Mouse (Mus musculus) bone marrow, adult 2 months (tissue): ENCODE results near the gene Klk8. TPM values are rescaled to one million over a fixed set of nuclear protein-coding genes. Genes with fewer than 3 reads are reported as not detected.

Source experiments
- H3K27ac ChIP-seq: fragments of 200-500 bp; 2 replicates; pipeline ENCODE4 v1.5.1; 2012; ENCODE audit warnings: low read depth, mild to moderate bottlenecking, control low read depth, inconsistent platforms, low read length; ENCODE audit not compliant: control insufficient read depth, poor library complexity, insufficient read depth
- H3K4me1 ChIP-seq: fragments of 200-500 bp; 2 replicates; pipeline ENCODE4 v1.6.1; 2011; ENCODE audit warnings: low read length; ENCODE audit not compliant: control insufficient read depth, insufficient read depth
- H3K4me3 ChIP-seq: fragments of 200-500 bp; replicated peaks from 2 replicates; pipeline ENCODE3; 2011; ENCODE audit warnings: mild to moderate bottlenecking, low read depth, low read length, control low read depth; ENCODE audit not compliant: control insufficient read depth
- CTCF ChIP-seq: fragments of 200-500 bp; IDR thresholded peaks from 2 replicates; pipeline ENCODE4 v1.5.1; 2011; ENCODE audit warnings: low read length, control low read depth; ENCODE audit not compliant: control insufficient read depth, insufficient read depth
- POLR2A ChIP-seq: fragments of 200-500 bp; IDR thresholded peaks from 2 replicates; pipeline ENCODE4 v1.6.1; 2011; ENCODE audit warnings: low read depth, mild to moderate bottlenecking, control low read depth, low read length, borderline replicate concordance; ENCODE audit not compliant: control insufficient read depth
- WGBS: fragments of 180-500 bp; shearing (Covaris S2); methylation state at CpG from one replicate; pipeline ENCODE4 v1.1.7; 2018; 5-methylcytosine and 5-hydroxymethylcytosine counted together
- polyA plus RNA-seq: library from polyadenylated mRNA; stranded (reverse); fragments of >200 nt; gene quantifications from 2 replicates; pipeline ENCODE4 v1.2.4, GENCODE M21; 2011; ENCODE audit warnings: low replicate concordance; ENCODE audit not compliant: missing spikeins, insufficient read depth, insufficient read length

The Klk8 gene
- polyA plus RNA-seq, 1 experiment = 2.3 TPM

- TF ChIP-seq POLR2A = no peak
- peak; percentile 69 for TF ChIP-seq CTCF
- H3K4me1 ChIP-seq = no peaks in the 10 kb centered on the region
- no peak overlapping the region; the same call in 1 of the 2 replicates for H3K27ac ChIP-seq
- H3K4me3 ChIP-seq = no peak overlapping the region
- WGBS = 8% methylated on average over 36 of the region's 36 CpGs
These were observed 14.8 kb upstream of the Klk8 start for GRCm38 (mm10) chr7:43782275-43783265.

GRCm38 (mm10) chr7:43785286-43785685 is 12.1 kb upstream of the Klk8 start:
- 71% methylated on average over 1 of the region's 1 CpGs for WGBS
- no peak for TF ChIP-seq CTCF
- TF ChIP-seq POLR2A = no peak
- no peak overlapping the region for H3K4me3 ChIP-seq
- H3K27ac ChIP-seq = no peak overlapping the region
- no peaks in the 10 kb centered on the region for H3K4me1 ChIP-seq

- 68% methylated on average over 3 of the region's 3 CpGs for WGBS
These were observed 9.3 kb upstream of the Klk8 start for GRCm38 (mm10) chr7:43788096-43788495.

GRCm38 (mm10) chr7:43789295-43789694 is 8.1 kb upstream of the Klk8 start:
- WGBS = 56% methylated on average over 2 of the region's 2 CpGs
- H3K27ac ChIP-seq = no peak overlapping the region
- no peak overlapping the region for H3K4me3 ChIP-seq
- TF ChIP-seq POLR2A (no peak), CTCF (no peak)
- H3K4me1 ChIP-seq = no peaks in the 10 kb centered on the region

More at GRCm38 (mm10) chr7:43788096-43788495, 9.3 kb upstream of the Klk8 start:
- Histone ChIP-seq H3K4me1 (no peaks in the 10 kb centered on the region), H3K4me3 (no peak overlapping the region), H3K27ac (no peak overlapping the region)
- no peak for TF ChIP-seq POLR2A
- no peak for TF ChIP-seq CTCF

GRCm38 (mm10) chr7:43791591-43791990 is 5.8 kb upstream of the Klk8 start, which contains the start of gene Klk9:
Gene Klk9 (plus strand): TSS chr7:43791891.
- Histone ChIP-seq H3K4me3 (no peak within 1 kb of the TSS), H3K27ac (no peak within 1 kb of the TSS), H3K4me1 (no peaks in the 10 kb centered on the region; the same call in 1 of the 2 replicates)
- 66% methylated on average over 7 of the region's 7 CpGs for WGBS
- no peak for TF ChIP-seq POLR2A
- no peak for TF ChIP-seq CTCF

- no peak for TF ChIP-seq CTCF
- TF ChIP-seq POLR2A = no peak
- H3K27ac ChIP-seq = no peak overlapping the region
- no peak overlapping the region for H3K4me3 ChIP-seq
- 29% methylated on average over 8 of the region's 8 CpGs for WGBS
- no peaks in the 10 kb centered on the region; the same call in 1 of the 2 replicates for H3K4me1 ChIP-seq
These were observed 1.0 kb upstream of the Klk8 start for GRCm38 (mm10) chr7:43796355-43796754.

- Histone ChIP-seq H3K4me3 (no peak overlapping the region), H3K27ac (no peak overlapping the region), H3K4me1 (no peaks in the 10 kb centered on the region; the same call in 1 of the 2 replicates)
- TF ChIP-seq CTCF (no peak), POLR2A (no peak)
- 6% methylated on average over 13 of the region's 13 CpGs for WGBS
These were observed 576 bp downstream of the Klk8 start for GRCm38 (mm10) chr7:43797844-43798462.

GRCm38 (mm10) chr7:43799876-43800275 is 2.5 kb downstream of the Klk8 start:
- no peaks in the 10 kb centered on the region; the same call in 1 of the 2 replicates for H3K4me1 ChIP-seq
- WGBS = 73% methylated on average over 7 of the region's 7 CpGs
- no peak overlapping the region for H3K27ac ChIP-seq
- H3K4me3 ChIP-seq = no peak overlapping the region
- TF ChIP-seq CTCF = no peak
- no peak for TF ChIP-seq POLR2A
